Mouse (Mus musculus): ENCODE measurements around the gene Ccser1.

GRCm38 (mm10) chr6:62205013-62205412 is 1024.9 kb downstream of the Ccser1 start:
- no peak for TF ChIP-seq CTCF (IDR thresholded peaks at IDR 0.05; ENCODE audit: low read depth, low read length)
- no peak for TF ChIP-seq POLR2A (IDR thresholded peaks at IDR 0.05; ENCODE audit: extremely low read depth, insufficient read depth, low read length)
